Mouse (Mus musculus): ENCODE data around the gene Elf2.

DNA sequence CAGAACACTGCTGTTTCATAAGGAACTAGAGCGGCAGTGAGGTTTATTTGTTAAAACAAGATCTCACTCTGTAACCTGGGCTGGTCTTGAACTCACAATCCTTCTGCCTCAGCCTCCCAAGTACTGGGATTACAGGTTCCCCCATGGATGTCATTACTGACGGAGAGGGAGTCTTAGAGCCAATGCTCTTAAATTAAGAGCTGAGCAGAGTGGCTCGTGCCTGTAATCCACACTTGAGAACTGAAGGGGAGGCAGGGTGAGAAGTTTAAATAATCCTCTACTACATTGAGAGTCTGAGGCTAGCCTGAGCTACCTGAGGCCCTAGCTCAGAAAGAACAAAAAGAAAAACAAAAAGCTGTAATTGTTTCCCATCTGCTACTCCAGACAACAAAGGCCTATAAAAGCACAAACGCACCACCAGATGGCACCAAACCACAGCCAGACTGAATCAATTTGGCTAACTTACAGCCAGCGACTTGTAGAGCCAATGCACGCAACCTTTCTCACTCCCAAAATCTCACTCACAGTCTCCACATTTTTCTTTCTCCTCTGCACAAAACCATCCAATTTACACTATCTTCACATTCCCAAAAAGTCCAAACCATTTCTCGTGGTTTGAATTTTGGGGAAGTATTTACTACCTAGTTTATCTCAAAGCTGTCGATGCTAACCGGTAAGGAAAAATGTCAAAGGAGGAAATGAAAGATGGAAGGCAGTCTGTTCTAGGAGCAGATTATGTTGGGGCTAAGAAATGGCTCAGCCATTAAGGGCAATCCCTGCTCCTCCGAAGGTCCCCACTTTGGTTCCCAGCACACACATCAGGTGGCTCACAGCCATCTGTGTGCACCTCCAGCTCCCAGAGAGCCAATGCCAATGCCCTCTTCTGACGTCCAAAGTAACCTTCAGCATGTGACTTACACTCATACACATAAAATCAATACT lies 51.3 kb downstream of the Elf2 start:
- peak; percentile 57; the same call in 1 of the 2 replicates for TF ChIP-seq CTCF (IDR thresholded peaks at IDR 0.05; ENCODE audit: extremely low read depth, insufficient read length, insufficient replicate concordance, low read depth, low read length)
- no peak for TF ChIP-seq POLR2A (IDR thresholded peaks at IDR 0.05; ENCODE audit: low read depth, low read length)
